Mouse (Mus musculus): ENCODE results near the gene Thbs2. TPM values are rescaled to one million over a fixed set of nuclear protein-coding genes. Genes with fewer than 3 reads are reported as not detected.
"Not testable (repeated sequence)": the region's sequence is repeated elsewhere in the genome, so short reads cannot be mapped to it uniquely, and the experiment has no call there.

The Thbs2 gene
- polyA plus RNA-seq, 1 experiment from 2014 or later = 18.7 TPM

GRCm38 (mm10) chr17:14643996-14644395, 50.0 kb downstream of the Thbs2 start:
- Histone ChIP-seq H3K27ac (ENCODE audit: low read depth) (no peak overlapping the region), H3K4me3 (ENCODE audit: low read depth, low read length) (no peak overlapping the region), H3K9me3 (ENCODE audit: low read depth, low read length) (no peaks in the 10 kb centered on the region), H3K4me1 (ENCODE audit: insufficient read depth) (peaks cover 5% of the 10 kb centered on the region; the same call in 1 of the 2 replicates), H3K4me2 (no peak overlapping the region), H3K36me3 (ENCODE audit: insufficient read depth) (no peaks in the 10 kb centered on the region), H3K9ac (no peak overlapping the region), H3K27me3 (ENCODE audit: insufficient read depth, low read length) (no peaks in the 10 kb centered on the region)
- no peak for DNase-seq
- 77% methylated on average over 3 of the region's 3 CpGs for WGBS
- no peak for TF ChIP-seq CTCF (IDR thresholded peaks at IDR 0.05; ENCODE audit: low read depth)
- ATAC-seq (ENCODE audit: insufficient read depth) = no peak

- TF ChIP-seq CTCF (IDR thresholded peaks at IDR 0.05; ENCODE audit: low read depth) = no peak
- ATAC-seq (ENCODE audit: insufficient read depth) (peak; percentile 93), DNase-seq (peak; percentile 90)
- H3K27ac ChIP-seq (ENCODE audit: low read depth) = peak overlapping the region; percentile 95
- H3K4me1 ChIP-seq (ENCODE audit: insufficient read depth) = peaks cover 5% of the 10 kb centered on the region; the same call in 1 of the 2 replicates
- no peaks in the 10 kb centered on the region for H3K36me3 ChIP-seq (ENCODE audit: insufficient read depth)
- no peaks in the 10 kb centered on the region for H3K9me3 ChIP-seq (ENCODE audit: low read depth, low read length)
- H3K9ac ChIP-seq = peak overlapping the region; percentile 32
- WGBS = 48% methylated on average over 15 of the region's 15 CpGs
- H3K27me3 ChIP-seq (ENCODE audit: insufficient read depth, low read length) = no peaks in the 10 kb centered on the region
- no peak overlapping the region for H3K4me2 ChIP-seq
- no peak overlapping the region for H3K4me3 ChIP-seq (ENCODE audit: low read depth, low read length)
Observed at GRCm38 (mm10) chr17:14640351-14641115, 53.5 kb downstream of the Thbs2 start.

GRCm38 (mm10) chr17:14635546-14636323, 58.3 kb downstream of the Thbs2 start:
- Histone ChIP-seq H3K27ac (ENCODE audit: low read depth) (no peak overlapping the region), H3K36me3 (ENCODE audit: insufficient read depth) (no peaks in the 10 kb centered on the region), H3K4me1 (ENCODE audit: insufficient read depth) (0 out of 2 replicates have a peak, but pooled peaks cover 3% of the 10 kb centered on the region), H3K4me2 (no peak overlapping the region), H3K9ac (no peak overlapping the region), H3K4me3 (ENCODE audit: low read depth, low read length) (no peak overlapping the region), H3K9me3 (ENCODE audit: low read depth, low read length) (no peaks in the 10 kb centered on the region), H3K27me3 (ENCODE audit: insufficient read depth, low read length) (no peaks in the 10 kb centered on the region)
- WGBS = 66% methylated on average over 8 of the region's 8 CpGs
- ATAC-seq (ENCODE audit: insufficient read depth) (no peak), DNase-seq (no peak)
- TF ChIP-seq CTCF (IDR thresholded peaks at IDR 0.05; ENCODE audit: low read depth) = no peak

GRCm38 (mm10) chr17:14628901-14629300, 65.1 kb downstream of the Thbs2 start:
- DNase-seq = no peak
- 53% methylated on average over 4 of the region's 4 CpGs for WGBS
- H3K36me3 ChIP-seq (ENCODE audit: insufficient read depth) = no peaks in the 10 kb centered on the region
- TF ChIP-seq CTCF (IDR thresholded peaks at IDR 0.05; ENCODE audit: low read depth) = no peak
- no peak for ATAC-seq (ENCODE audit: insufficient read depth)
- no peaks in the 10 kb centered on the region for H3K27me3 ChIP-seq (ENCODE audit: insufficient read depth, low read length)
- no peak overlapping the region for H3K27ac ChIP-seq (ENCODE audit: low read depth)
- no peak overlapping the region for H3K9ac ChIP-seq
- H3K4me3 ChIP-seq (ENCODE audit: low read depth, low read length) = no peak overlapping the region
- no peaks in the 10 kb centered on the region for H3K4me1 ChIP-seq (ENCODE audit: insufficient read depth)
- no peak overlapping the region for H3K4me2 ChIP-seq
- H3K9me3 ChIP-seq (ENCODE audit: low read depth, low read length) = no peaks in the 10 kb centered on the region

DNA sequence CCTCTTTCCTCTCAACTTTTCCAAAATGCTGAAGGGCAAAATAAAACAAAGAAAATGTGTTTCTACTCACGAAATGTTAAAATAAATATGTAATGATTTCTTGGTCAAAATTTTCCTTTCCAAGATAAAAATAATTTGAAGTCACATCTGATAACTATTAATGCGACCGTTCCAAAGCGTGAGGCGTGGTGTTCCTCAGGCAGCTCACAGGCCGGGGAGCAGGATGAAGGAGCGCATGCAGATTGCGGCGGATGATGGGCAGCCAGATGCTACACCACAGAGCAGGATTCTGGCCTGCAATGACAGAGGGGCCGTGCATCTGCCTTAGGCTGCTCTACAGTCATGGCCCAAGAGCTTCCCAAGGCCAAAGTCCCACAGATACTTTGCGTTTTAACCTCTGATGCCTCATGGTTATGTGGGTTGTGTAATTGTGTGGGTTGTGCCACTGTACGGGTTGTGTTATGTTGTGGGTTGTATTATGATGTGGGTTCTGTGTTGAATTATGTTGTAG, 66.2 kb downstream of the Thbs2 start:
- H3K27me3 ChIP-seq (ENCODE audit: insufficient read depth, low read length) = no peaks in the 10 kb centered on the region
- DNase-seq (no peak), ATAC-seq (ENCODE audit: insufficient read depth) (no peak)
- H3K9ac ChIP-seq = no peak overlapping the region
- no peak overlapping the region for H3K4me3 ChIP-seq (ENCODE audit: low read depth, low read length)
- no peak overlapping the region for H3K4me2 ChIP-seq
- no peak overlapping the region for H3K27ac ChIP-seq (ENCODE audit: low read depth)
- H3K36me3 ChIP-seq (ENCODE audit: insufficient read depth) = no peaks in the 10 kb centered on the region
- no peaks in the 10 kb centered on the region for H3K4me1 ChIP-seq (ENCODE audit: insufficient read depth)
- no peak for TF ChIP-seq CTCF (IDR thresholded peaks at IDR 0.05; ENCODE audit: low read depth)
- no peaks in the 10 kb centered on the region for H3K9me3 ChIP-seq (ENCODE audit: low read depth, low read length)
- 81% methylated on average over 12 of the region's 12 CpGs for WGBS

GRCm38 (mm10) chr17:14624433-14624832, 69.6 kb downstream of the Thbs2 start:
- H3K27me3 ChIP-seq (ENCODE audit: insufficient read depth, low read length) = no peaks in the 10 kb centered on the region
- WGBS = 18% methylated on average over 8 of the region's 8 CpGs
- ATAC-seq (ENCODE audit: insufficient read depth) (no peak), DNase-seq (no peak)
- TF ChIP-seq CTCF (IDR thresholded peaks at IDR 0.05; ENCODE audit: low read depth) = no peak
- H3K36me3 ChIP-seq (ENCODE audit: insufficient read depth) = no peaks in the 10 kb centered on the region
- no peak overlapping the region for H3K9ac ChIP-seq
- no peak overlapping the region for H3K4me3 ChIP-seq (ENCODE audit: low read depth, low read length)
- no peaks in the 10 kb centered on the region for H3K9me3 ChIP-seq (ENCODE audit: low read depth, low read length)
- no peak overlapping the region for H3K27ac ChIP-seq (ENCODE audit: low read depth)
- H3K4me1 ChIP-seq (ENCODE audit: insufficient read depth) = no peaks in the 10 kb centered on the region
- H3K4me2 ChIP-seq = peak overlapping the region; percentile 37; the same call in 1 of the 2 replicates

GRCm38 (mm10) chr17:14621006-14621405, 73.0 kb downstream of the Thbs2 start:
- not testable (repeated sequence) for H3K9ac ChIP-seq; H3K36me3 ChIP-seq (ENCODE audit: insufficient read depth); H3K4me2 ChIP-seq; H3K4me1 ChIP-seq (ENCODE audit: insufficient read depth); ATAC-seq (ENCODE audit: insufficient read depth); H3K27me3 ChIP-seq (ENCODE audit: insufficient read depth, low read length); H3K9me3 ChIP-seq (ENCODE audit: low read depth, low read length); H3K4me3 ChIP-seq (ENCODE audit: low read depth, low read length); DNase-seq; H3K27ac ChIP-seq (ENCODE audit: low read depth)

Measured in lung, embryonic 14.5 days (tissue).